8 mouse cellular contexts compared by ENCODE assay signal in the genomic region with DNA sequence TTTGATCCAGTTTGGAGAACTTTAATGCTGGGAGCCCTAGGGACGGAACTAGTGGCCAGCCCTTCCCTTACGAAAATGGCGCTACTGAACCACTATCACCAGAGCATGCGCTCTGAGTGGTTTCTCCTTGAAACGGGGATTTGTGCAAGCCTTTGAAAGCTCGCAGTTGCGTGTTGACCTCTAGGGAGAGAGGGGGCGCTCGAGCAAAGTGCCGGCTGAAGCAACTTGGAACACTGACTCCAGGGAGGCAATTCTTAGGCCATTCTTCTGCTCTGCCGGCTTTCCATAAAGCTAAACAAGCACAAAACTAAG. TPM values are rescaled to one million over a fixed set of nuclear protein-coding genes. Genes with fewer than 3 reads are reported as not detected.
DNase-seq lines count a peak whose midpoint lies in the region; ATAC-seq and TF ChIP-seq lines count a peak whose summit lies in the region.

No protein-coding gene starts in this region.

- peak overlapping the region; percentile 93 for H3K4me3 ChIP-seq in gastrocnemius, adult 2 months
- H3K4me3 ChIP-seq in hindbrain, postnatal 0 days (ENCODE audit: low read length) = peak overlapping the region; percentile 66
- peak overlapping the region; percentile 76 for H3K4me3 ChIP-seq in left cerebral cortex, adult 2 months

- intact Hi-C loops in gastrocnemius, adult 2 months (cut with DNase I) = loop anchor here (2.0 to 10.0 kb wide), 5 partner anchors 62 to 410 kb away; a partner anchor contains a TSS
- intact Hi-C loops in left cerebral cortex, adult 2 months (cut with DNase I) = loop anchor here (5.0 to 10.0 kb wide), 3 partner anchors 82 to 540 kb away; a partner anchor contains a TSS

- WGBS in hindbrain, postnatal 0 days = under 1% methylated on average over 11 of the region's 11 CpGs

- no peaks in the 10 kb centered on the region for H3K27me3 ChIP-seq in hindbrain, postnatal 0 days (ENCODE audit: insufficient read depth, low read length)

- peak overlapping the region; percentile 97 for H3K27ac ChIP-seq in gastrocnemius, adult 2 months
- H3K27ac ChIP-seq in hindbrain, postnatal 0 days = peak overlapping the region; percentile 87
- H3K27ac ChIP-seq in left cerebral cortex, adult 2 months = no peak overlapping the region

- H3K4me1 ChIP-seq in hindbrain, postnatal 0 days (ENCODE audit: insufficient read depth, low read length) = peaks cover 5% of the 10 kb centered on the region; the same call in 1 of the 2 replicates

- H3K36me3 ChIP-seq in hindbrain, postnatal 0 days (ENCODE audit: insufficient read depth, low read length) = no peaks in the 10 kb centered on the region

- no peaks in the 10 kb centered on the region for H3K9me3 ChIP-seq in hindbrain, postnatal 0 days (ENCODE audit: low read length)

- TF ChIP-seq CTCF in gastrocnemius, adult 2 months (IDR thresholded peaks at IDR 0.05) = peak; percentile 78
- peak; percentile 78 for TF ChIP-seq CTCF in hindbrain, postnatal 0 days (IDR thresholded peaks at IDR 0.05; ENCODE audit: low read depth)
- peak; percentile 65 for TF ChIP-seq CTCF in left cerebral cortex, adult 2 months (IDR thresholded peaks at IDR 0.05)

- H3K9ac ChIP-seq in hindbrain, postnatal 0 days (replicated peaks; ENCODE audit: low read length) = peak overlapping the region; percentile 69; the same call in 1 of the 2 replicates

- peak; percentile 95 for DNase-seq in ZHBTc4 (ENCODE audit: low read depth, low spot score)
- peak; percentile 45 to 75 for DNase-seq in cerebellum, postnatal 4 days (ENCODE audit: low spot score in 2 of 2)
- peak; percentile 85 for DNase-seq in gastrocnemius, adult 2 months
- peak; percentile 94 for DNase-seq in hindbrain, postnatal 0 days (ENCODE audit: low spot score)
- DNase-seq in left cerebral cortex, adult 2 months (ENCODE audit: extremely low spot score in 1 of 2, low spot score in 2 of 2) = peak; percentile 58 to 65
- peak; percentile 70 to 73 for DNase-seq in right cerebral cortex, adult 2 months (ENCODE audit: low spot score in 2 of 2)
- DNase-seq in urinary bladder, postnatal 4 days (ENCODE audit: low spot score in 2 of 2) = peak; percentile 72 to 83

- peak overlapping the region; percentile 100 for H3K4me2 ChIP-seq in hindbrain, postnatal 0 days (ENCODE audit: low read depth, low read length)

- peak; percentile 64 for ATAC-seq in hindbrain, postnatal 0 days
- ATAC-seq in megakaryocyte, adult 5-6 weeks (ENCODE audit: poor library complexity, severe bottlenecking) = peak; percentile 70

RNA-seq across cellular contexts. Expression of a gene that starts 1.1 kb away (rescaled TPM):
- 10 to 100 TPM; 19.3 to 28.5 TPM for total RNA-seq in gastrocnemius, adult 2 months (2021)
- 7.2 and 13.3 TPM in 2 replicates for total RNA-seq in hindbrain, postnatal 0 days (2014; rRNA removed)
- polyA plus RNA-seq in hindbrain, postnatal 0 days (2015; fragmentation: Nextera tagmentation; extraction: Ambion mirVana) = 3.8 and 4.3 TPM in 2 replicates
- total RNA-seq in left cerebral cortex, adult 2 months (2021) = 1 to 10 TPM; 2.6 to 4.5 TPM
- 21.0 and 22.1 TPM in 2 replicates for total RNA-seq in megakaryocyte, adult 5-6 weeks (2015)
- total RNA-seq in megakaryocyte, adult 5-6 weeks (2017) = 21.7 and 26.2 TPM in 2 replicates
